Mouse (Mus musculus): ENCODE measurements at regions not wholly inside any gene's neighbourhood (a gene's known extent, or its start where the extent isn't known, plus 50 kb on each side); places are given as distances from the start of the nearest gene placed in this dataset.

DNA sequence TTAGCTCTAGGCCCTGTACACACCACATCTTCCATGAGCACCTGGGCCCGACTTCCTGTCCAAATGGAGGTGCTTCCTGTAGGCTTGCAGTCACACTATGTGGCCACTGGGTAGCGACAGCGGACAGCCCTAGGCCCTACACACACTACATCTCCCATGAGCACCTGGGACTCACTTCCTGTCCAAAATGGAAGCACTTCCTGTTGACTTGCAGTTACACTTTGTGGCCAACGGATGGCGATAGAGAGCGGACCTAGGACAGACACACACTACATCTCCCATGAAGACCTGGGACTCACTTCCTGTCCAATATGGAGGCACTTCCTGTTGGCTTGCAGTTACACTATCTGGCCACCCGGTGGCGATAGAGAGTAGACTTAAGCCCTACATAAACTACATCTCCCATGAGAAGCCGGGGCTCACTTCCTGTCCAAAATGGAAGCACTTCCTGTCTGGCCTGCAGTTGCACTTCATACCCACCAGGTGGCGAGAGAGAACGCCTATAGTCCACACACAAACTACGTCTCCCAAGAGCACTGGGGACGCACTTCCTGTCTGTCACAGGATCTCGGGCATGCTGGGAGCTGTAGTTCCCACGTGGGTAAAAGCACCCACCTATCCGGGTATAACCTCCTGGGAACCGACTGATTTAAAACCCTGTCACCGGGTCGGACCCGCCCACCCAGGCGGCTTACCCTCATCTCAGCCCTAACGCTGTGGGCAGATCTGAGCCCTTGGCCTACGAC lies 96.1 kb upstream of the Rab39b start:
- TF ChIP-seq TBP (IDR thresholded peaks at IDR 0.05; ENCODE audit: low read depth, low read length), result peak; percentile 99
- no peak for TF ChIP-seq ETS1 (IDR thresholded peaks at IDR 0.05; ENCODE audit: low read depth, low read length)
- TF ChIP-seq POLR2A (IDR thresholded peaks at IDR 0.05; ENCODE audit: control insufficient read depth in 1 of 2, insufficient read depth in 1 of 2, low read depth in 1 of 2, low read length in 2 of 2, poor library complexity in 1 of 2), result no peak
- TF ChIP-seq EP300 (IDR thresholded peaks at IDR 0.05; ENCODE audit: low read depth in 1 of 2, low read length in 2 of 2), result no peak
- peak; percentile 50 to 95 (median 66) for TF ChIP-seq CTCF (IDR thresholded peaks at IDR 0.05 in 2 of 3, conservative IDR thresholded peaks at IDR 0.05 in 1 of 3; ENCODE audit: control insufficient read depth in 1 of 3, insufficient read depth in 1 of 3, low read depth in 2 of 3, low read length in 3 of 3, poor library complexity in 1 of 3, severe bottlenecking in 1 of 3)
- peak; percentile 100 for TF ChIP-seq UBTF (IDR thresholded peaks at IDR 0.05; ENCODE audit: borderline replicate concordance, insufficient read depth, low read depth, low read length)
- TF ChIP-seq GATA1 (IDR thresholded peaks at IDR 0.05; ENCODE audit: low read depth, low read length), result no peak
- peak; percentile 93 for TF ChIP-seq MYC (IDR thresholded peaks at IDR 0.05; ENCODE audit: low read depth, low read length)
- TF ChIP-seq ZC3H11A (IDR thresholded peaks at IDR 0.05; ENCODE audit: low read depth, low read length), result no peak
